Mouse (Mus musculus) olfactory bulb, adult 2 months (tissue): Measurements from ENCODE around the gene Mab21l3.

Experiments used
- CTCF ChIP-seq: fragments of 200-500 bp; IDR thresholded peaks from 2 replicates; pipeline ENCODE4 v1.5.1; 2012; ENCODE audit warnings: low read depth, mild to moderate bottlenecking, low read length, moderate library complexity; ENCODE audit not compliant: insufficient read depth
- POLR2A ChIP-seq: fragments of 200-500 bp; IDR thresholded peaks from 2 replicates; pipeline ENCODE4 v1.6.1; 2012; ENCODE audit warnings: mild to moderate bottlenecking, low read depth, low read length, moderate library complexity; ENCODE audit not compliant: insufficient read depth

GRCm38 (mm10) chr3:101775732-101776131 is 73.0 kb downstream of the Mab21l3 start:
- TF ChIP-seq CTCF (no peak), POLR2A (no peak)
